Mouse (Mus musculus): ENCODE measurements around the gene Aldoc. TPM values are rescaled to one million over a fixed set of nuclear protein-coding genes. Genes with fewer than 3 reads are reported as not detected.

Gene Aldoc
- polyA plus RNA-seq, 1 experiment = 8.4 TPM

GRCm38 (mm10) chr11:78300917-78301316, 21.9 kb upstream of the Aldoc start:
- 58% methylated on average over 7 of the region's 7 CpGs for WGBS

GRCm38 (mm10) chr11:78301357-78302084, 21.2 kb upstream of the Aldoc start, which contains the start of gene Spag5:
Spag5 (plus strand) TSS chr11:78301529.
- H3K4me3 ChIP-seq (replicated peaks; ENCODE audit: control insufficient read depth, low read depth, low read length) = peak within 1 kb of the TSS; percentile 94
- peak within 1 kb of the TSS; percentile 52 for H3K27ac ChIP-seq (ENCODE audit: control insufficient read depth, insufficient read depth, low read depth, low read length, poor library complexity)
- under 1% methylated on average over 49 of the region's 49 CpGs for WGBS
- TF ChIP-seq POLR2A (IDR thresholded peaks at IDR 0.05; ENCODE audit: borderline replicate concordance, control insufficient read depth, low read depth, low read length) (peak; percentile 71; the same call in 1 of the 2 replicates), CTCF (IDR thresholded peaks at IDR 0.05; ENCODE audit: control insufficient read depth, insufficient read depth, low read length) (no peak)
- H3K4me1 ChIP-seq (ENCODE audit: control insufficient read depth, insufficient read depth, low read length) = no peaks in the 10 kb centered on the region; the same call in 1 of the 2 replicates

More at GRCm38 (mm10) chr11:78300917-78301316, 21.9 kb upstream of the Aldoc start:
- H3K4me1 ChIP-seq (ENCODE audit: control insufficient read depth, insufficient read depth, low read length) = no peaks in the 10 kb centered on the region; the same call in 1 of the 2 replicates
- no peak for TF ChIP-seq CTCF (IDR thresholded peaks at IDR 0.05; ENCODE audit: control insufficient read depth, insufficient read depth, low read length)
- TF ChIP-seq POLR2A (IDR thresholded peaks at IDR 0.05; ENCODE audit: borderline replicate concordance, control insufficient read depth, low read depth, low read length) = no peak
- H3K4me3 ChIP-seq (replicated peaks; ENCODE audit: control insufficient read depth, low read depth, low read length) = peak overlapping the region; percentile 94
- peak overlapping the region; percentile 52; the same call in 1 of the 2 replicates for H3K27ac ChIP-seq (ENCODE audit: control insufficient read depth, insufficient read depth, low read depth, low read length, poor library complexity)

- no peak overlapping the region for H3K27ac ChIP-seq (ENCODE audit: control insufficient read depth, insufficient read depth, low read depth, low read length, poor library complexity)
- 86% methylated on average over 4 of the region's 4 CpGs for WGBS
- no peaks in the 10 kb centered on the region; the same call in 1 of the 2 replicates for H3K4me1 ChIP-seq (ENCODE audit: control insufficient read depth, insufficient read depth, low read length)
- no peak for TF ChIP-seq CTCF (IDR thresholded peaks at IDR 0.05; ENCODE audit: control insufficient read depth, insufficient read depth, low read length)
- no peak for TF ChIP-seq POLR2A (IDR thresholded peaks at IDR 0.05; ENCODE audit: borderline replicate concordance, control insufficient read depth, low read depth, low read length)
- no peak overlapping the region for H3K4me3 ChIP-seq (replicated peaks; ENCODE audit: control insufficient read depth, low read depth, low read length)
Observed at GRCm38 (mm10) chr11:78305272-78305671, 17.5 kb upstream of the Aldoc start.

GRCm38 (mm10) chr11:78310861-78311511, 11.8 kb upstream of the Aldoc start:
- H3K4me3 ChIP-seq (replicated peaks; ENCODE audit: control insufficient read depth, low read depth, low read length) = no peak overlapping the region
- no peaks in the 10 kb centered on the region for H3K4me1 ChIP-seq (ENCODE audit: control insufficient read depth, insufficient read depth, low read length)
- 94% methylated on average over 8 of the region's 8 CpGs for WGBS
- H3K27ac ChIP-seq (ENCODE audit: control insufficient read depth, insufficient read depth, low read depth, low read length, poor library complexity) = no peak overlapping the region
- TF ChIP-seq CTCF (IDR thresholded peaks at IDR 0.05; ENCODE audit: control insufficient read depth, insufficient read depth, low read length) = no peak
- no peak for TF ChIP-seq POLR2A (IDR thresholded peaks at IDR 0.05; ENCODE audit: borderline replicate concordance, control insufficient read depth, low read depth, low read length)

- Histone ChIP-seq H3K27ac (ENCODE audit: control insufficient read depth, insufficient read depth, low read depth, low read length, poor library complexity) (no peak overlapping the region), H3K4me1 (ENCODE audit: control insufficient read depth, insufficient read depth, low read length) (no peaks in the 10 kb centered on the region), H3K4me3 (replicated peaks; ENCODE audit: control insufficient read depth, low read depth, low read length) (no peak overlapping the region)
- 99% methylated on average over 2 of the region's 2 CpGs for WGBS
- TF ChIP-seq CTCF (IDR thresholded peaks at IDR 0.05; ENCODE audit: control insufficient read depth, insufficient read depth, low read length) (no peak), POLR2A (IDR thresholded peaks at IDR 0.05; ENCODE audit: borderline replicate concordance, control insufficient read depth, low read depth, low read length) (no peak)
Observed at GRCm38 (mm10) chr11:78313662-78314061, 9.1 kb upstream of the Aldoc start.

- no peak for TF ChIP-seq POLR2A (IDR thresholded peaks at IDR 0.05; ENCODE audit: borderline replicate concordance, control insufficient read depth, low read depth, low read length)
- 85% methylated on average over 2 of the region's 2 CpGs for WGBS
Observed at GRCm38 (mm10) chr11:78318411-78318810, 4.4 kb upstream of the Aldoc start.

GRCm38 (mm10) chr11:78322076-78322831, 514 bp upstream of the Aldoc start:
- no peak for TF ChIP-seq POLR2A (IDR thresholded peaks at IDR 0.05; ENCODE audit: borderline replicate concordance, control insufficient read depth, low read depth, low read length)
- no peak for TF ChIP-seq CTCF (IDR thresholded peaks at IDR 0.05; ENCODE audit: control insufficient read depth, insufficient read depth, low read length)
- Histone ChIP-seq H3K4me1 (ENCODE audit: control insufficient read depth, insufficient read depth, low read length) (peaks cover 4% of the 10 kb centered on the region; the same call in 1 of the 2 replicates), H3K27ac (ENCODE audit: control insufficient read depth, insufficient read depth, low read depth, low read length, poor library complexity) (no peak overlapping the region), H3K4me3 (replicated peaks; ENCODE audit: control insufficient read depth, low read depth, low read length) (no peak overlapping the region)
- WGBS = 76% methylated on average over 2 of the region's 2 CpGs

More at GRCm38 (mm10) chr11:78318411-78318810, 4.4 kb upstream of the Aldoc start:
- Histone ChIP-seq H3K4me3 (replicated peaks; ENCODE audit: control insufficient read depth, low read depth, low read length) (no peak overlapping the region), H3K4me1 (ENCODE audit: control insufficient read depth, insufficient read depth, low read length) (peaks cover 4% of the 10 kb centered on the region; the same call in 1 of the 2 replicates), H3K27ac (ENCODE audit: control insufficient read depth, insufficient read depth, low read depth, low read length, poor library complexity) (no peak overlapping the region)
